Mouse (Mus musculus) mouse trophoblast stem cell (cell line): ENCODE data around the gene Fam210b.

ENCODE experiments used
- in situ Hi-C, 2 experiments: fragments of 300-500 bp; cut with MseI, MboI; formaldehyde crosslinking; loops; 2 replicates in 1 of 2; 3 replicates in 1 of 2; pipeline ENCODE4 v1.15.1; 2025

Fam210b gene

GRCm38 (mm10) chr2:172349776-172350175, 4.4 kb downstream of the Fam210b start:
- in situ Hi-C loops: no loop called here

GRCm38 (mm10) chr2:172350773-172351172, 5.4 kb downstream of the Fam210b start:
- in situ Hi-C loops: no loop called here

DNA sequence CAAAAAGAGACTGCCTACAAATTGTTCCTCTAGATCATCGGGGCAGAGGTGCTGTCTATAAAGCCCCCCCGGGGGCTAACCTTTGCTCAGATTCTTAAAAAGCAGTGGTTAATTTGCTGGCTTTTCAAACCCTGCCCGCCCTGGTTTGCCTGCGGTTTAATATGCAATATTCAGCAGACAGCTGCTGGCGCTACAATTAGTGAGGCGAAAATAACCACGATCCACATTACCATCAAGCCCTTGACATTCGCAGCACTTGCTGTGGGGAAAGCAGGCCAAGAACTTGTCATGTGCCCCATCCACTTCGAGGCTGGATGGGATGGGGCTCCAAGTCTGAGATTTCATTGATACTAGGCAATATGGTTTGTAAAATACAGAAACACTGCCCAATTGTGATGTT, 7.9 kb downstream of the Fam210b start:
- in situ Hi-C loops: no loop called here

GRCm38 (mm10) chr2:172354761-172355160, 9.4 kb downstream of the Fam210b start:
- in situ Hi-C loops: no loop called here

DNA sequence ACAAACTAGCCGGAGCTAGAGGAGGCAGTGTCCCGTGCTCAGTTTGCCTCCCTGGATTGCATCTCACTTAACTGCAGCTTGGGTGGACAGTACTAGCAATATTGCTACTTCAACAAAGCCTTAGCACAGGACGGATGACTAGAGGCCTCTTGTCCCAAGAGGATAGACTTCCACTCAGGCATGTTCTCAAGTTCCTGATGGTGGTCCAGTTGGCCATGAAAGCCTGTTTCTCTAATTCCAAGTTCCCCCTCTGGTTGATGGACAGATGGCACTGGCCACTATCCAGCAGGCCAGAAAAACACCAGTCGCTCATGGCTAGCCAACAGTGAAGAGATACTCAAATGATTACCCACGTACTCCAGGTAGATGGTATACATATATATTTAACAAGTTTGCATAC, 10.5 kb downstream of the Fam210b start:
- in situ Hi-C loops: no loop called here

- in situ Hi-C loops: no loop called here
These were observed 17.8 kb downstream of the Fam210b start for GRCm38 (mm10) chr2:172363176-172363575.

DNA sequence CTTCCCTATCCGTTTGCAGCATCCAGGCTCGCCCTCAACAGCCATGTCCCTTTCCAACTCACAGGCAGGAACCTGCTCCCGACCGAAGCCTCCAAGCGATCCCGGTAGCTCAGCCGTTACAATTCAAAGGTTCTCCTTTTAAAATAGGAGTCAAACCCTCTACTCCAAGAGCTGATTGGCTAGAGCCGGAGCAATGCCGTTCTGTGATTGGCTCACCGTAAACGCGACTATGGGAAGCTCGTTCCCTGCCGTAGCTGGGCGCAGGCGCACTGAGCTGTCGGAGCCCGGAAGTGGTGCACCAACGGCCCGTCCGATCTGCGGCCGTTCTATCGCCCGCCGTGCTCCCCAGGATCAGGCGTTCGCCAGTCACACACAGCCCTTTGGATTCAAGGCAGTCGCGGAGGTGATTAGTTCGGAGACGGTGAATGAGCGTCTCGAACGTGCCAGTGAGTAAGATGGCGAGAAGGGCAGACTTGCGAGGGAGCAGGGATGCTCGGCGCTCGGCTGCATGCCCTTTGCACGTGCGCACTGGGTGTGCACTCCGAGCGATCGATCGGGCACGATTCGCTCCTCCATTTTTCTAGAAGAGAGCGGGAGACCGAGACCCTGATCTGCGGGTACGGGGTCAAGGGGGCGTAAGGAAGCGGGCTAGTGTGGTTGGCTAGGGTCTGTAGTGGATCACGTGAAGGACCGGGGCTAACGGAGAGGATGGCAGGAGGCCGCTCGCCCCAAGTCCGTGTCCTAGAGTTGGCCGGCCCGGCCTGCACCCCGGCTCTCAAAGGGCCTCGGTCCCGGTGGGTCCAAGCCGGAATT, 25.3 kb downstream of the Fam210b start, which contains the start of the genes Aurka and Cstf1:
Gene Aurka (minus strand): TSS at position 125 of the 813 bp plus-strand sequence.
Gene Cstf1 (plus strand): TSS at position 271 of the 813 bp plus-strand sequence.
- in situ Hi-C loops: no loop called here

DNA sequence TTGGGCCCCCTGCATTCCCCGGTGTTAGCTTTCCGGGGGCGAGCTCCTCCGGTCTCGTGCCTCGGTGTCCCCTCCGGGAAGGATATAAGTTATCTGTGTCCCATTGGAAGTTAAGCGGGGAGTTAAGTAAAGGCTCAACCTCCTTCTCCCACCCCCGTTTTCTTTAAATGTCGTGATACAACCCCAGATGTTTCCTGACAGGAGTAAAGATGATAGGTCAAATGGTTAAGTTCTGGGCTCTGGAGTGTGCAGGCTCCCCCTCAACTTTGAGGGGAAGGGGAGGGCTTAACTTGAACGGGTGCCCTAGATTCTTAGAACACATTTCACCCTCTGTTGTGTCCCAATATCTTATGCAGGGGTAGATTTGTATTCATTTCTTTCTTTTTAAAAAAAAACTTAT, 25.9 kb downstream of the Fam210b start:
- in situ Hi-C loops: no loop called here

DNA sequence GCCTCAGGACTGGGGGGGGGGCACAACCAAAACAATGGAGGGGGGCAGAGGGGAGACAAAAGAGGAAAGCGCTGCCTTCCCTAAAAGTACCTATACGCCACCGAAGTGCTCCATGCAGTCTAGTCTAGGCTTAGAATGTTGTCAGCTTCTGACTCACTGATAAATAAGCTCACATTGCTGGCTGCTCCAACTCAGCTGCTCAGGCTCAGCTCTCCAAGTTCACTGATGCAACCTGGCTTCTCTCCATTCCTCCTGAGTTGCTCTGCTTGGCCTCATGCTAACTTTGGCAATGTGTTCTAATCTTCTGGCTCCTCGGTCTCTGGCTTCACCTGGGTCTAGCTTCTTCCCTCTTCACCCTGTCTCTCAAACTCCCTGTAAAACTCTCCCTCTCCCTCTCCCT, 31.2 kb downstream of the Fam210b start:
- in situ Hi-C loops: no loop called here

DNA sequence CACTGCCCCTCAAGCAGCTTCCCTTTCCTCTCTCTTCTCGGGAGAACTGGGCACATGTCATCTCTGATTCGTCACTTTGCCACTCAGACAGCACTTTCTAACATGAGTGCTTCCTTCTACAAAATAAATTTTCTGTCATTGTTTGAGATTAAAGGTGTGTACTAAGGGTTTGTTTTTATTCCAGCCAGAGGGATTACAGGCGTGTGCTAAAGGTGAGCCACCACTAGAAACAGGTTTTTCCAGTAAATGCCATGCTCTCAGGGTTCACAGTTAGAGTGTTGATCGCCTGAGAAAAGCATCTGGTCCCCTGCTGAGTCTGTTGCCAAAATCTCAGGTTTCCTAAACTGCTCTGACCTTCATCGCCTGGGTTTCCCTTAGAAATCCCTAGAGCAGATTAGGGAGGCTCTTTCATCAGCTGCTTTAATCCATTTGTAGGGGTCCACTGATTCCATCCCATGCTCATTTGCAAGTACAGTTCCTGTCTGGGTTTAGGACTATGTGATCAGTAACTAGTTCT, 31.7 kb downstream of the Fam210b start:
- in situ Hi-C loops: no loop called here

DNA sequence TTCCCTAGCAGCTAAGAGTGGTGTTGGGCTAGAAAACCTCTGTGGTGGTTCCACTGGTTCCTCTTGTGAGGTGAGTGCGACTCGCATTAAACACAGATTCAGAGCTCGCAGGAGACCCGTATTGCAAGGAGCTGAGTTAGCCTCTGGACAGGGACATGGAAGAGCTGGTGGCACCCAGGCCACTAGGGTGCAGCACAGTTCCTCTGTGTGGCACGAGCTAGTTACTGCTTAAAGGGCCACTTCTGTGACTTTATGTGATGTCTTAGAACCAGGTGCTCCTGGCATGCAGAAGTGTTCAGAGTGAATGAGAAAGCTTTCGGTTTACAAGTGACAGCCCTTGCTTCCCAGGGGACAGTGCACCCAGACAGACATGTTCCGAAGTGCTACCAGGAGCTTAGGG, 33.0 kb downstream of the Fam210b start:
- in situ Hi-C loops: no loop called here

DNA sequence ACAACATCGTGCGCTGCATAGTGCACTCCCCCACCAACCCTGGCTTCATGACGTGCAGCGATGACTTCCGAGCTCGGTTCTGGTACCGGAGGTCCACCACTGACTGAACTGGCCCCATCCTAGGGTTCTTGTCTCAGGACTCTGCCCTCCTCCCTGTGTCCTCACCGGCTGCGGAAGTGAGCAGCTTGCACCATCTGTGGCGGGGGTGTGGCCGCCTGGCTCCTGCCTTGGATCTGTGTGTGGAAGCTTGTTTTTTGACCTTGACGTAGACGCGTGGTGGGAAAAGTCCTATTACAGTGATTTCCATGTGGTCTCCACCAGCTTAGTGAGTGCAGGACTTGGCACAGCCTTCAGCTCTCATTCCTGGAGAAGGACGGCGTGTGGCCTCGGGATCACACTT, 35.1 kb downstream of the Fam210b start:
- in situ Hi-C loops: no loop called here

GRCm38 (mm10) chr2:172381341-172381740, 36.0 kb downstream of the Fam210b start:
- in situ Hi-C loops: no loop called here

DNA sequence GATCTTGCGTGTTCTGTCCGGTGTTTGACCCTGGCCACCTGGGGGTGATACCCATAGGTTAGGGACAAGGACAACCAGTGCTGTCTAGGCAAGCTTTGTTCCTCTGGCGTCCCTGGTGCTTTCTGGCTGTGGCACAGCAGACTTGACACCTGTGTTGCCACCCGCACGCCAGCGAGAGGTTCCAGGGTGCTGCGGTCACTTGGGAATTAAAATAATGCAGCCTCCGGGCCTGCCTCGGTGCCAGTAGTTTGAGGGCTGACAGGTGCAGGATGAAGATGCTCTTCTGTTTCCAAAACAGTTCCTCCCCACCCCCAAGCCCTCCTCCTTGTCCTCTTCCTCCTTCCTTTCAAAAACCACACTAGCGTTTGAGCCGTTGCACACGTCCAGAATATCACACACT, 36.5 kb downstream of the Fam210b start:
- in situ Hi-C loops: no loop called here

GRCm38 (mm10) chr2:172384715-172385114, 39.4 kb downstream of the Fam210b start:
- in situ Hi-C loops: no loop called here

DNA sequence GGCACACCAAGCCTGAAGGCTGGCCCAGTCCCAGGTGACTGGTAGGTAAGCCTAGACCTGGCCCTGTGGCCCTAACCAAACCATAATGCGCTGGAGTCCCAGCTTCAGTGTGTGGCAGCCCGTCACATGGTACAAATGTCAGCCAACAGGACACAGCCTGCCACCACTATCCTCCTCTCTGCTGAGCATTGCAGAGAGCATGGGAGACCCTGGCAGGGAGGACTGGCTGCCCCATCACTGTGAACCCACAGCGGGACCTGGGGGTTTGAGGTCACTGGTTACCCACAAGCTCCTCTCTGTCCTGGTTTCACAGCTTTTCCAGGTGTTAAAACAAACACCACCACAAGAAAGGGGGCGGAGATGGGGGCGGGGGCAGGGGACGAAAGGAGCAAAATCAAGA, 45.0 kb downstream of the Fam210b start:
- in situ Hi-C loops: no loop called here

- in situ Hi-C loops: no loop called here
These were observed 46.7 kb downstream of the Fam210b start for GRCm38 (mm10) chr2:172392041-172392521.

GRCm38 (mm10) chr2:172393391-172394051, 48.2 kb downstream of the Fam210b start, which contains the start of gene Cass4:
Cass4 (plus strand) TSS chr2:172393794.
- in situ Hi-C loops: no loop called here

GRCm38 (mm10) chr2:172394052-172394392, 48.7 kb downstream of the Fam210b start:
- in situ Hi-C loops: no loop called here

GRCm38 (mm10) chr2:172394671-172395070, 49.3 kb downstream of the Fam210b start:
- in situ Hi-C loops: no loop called here

DNA sequence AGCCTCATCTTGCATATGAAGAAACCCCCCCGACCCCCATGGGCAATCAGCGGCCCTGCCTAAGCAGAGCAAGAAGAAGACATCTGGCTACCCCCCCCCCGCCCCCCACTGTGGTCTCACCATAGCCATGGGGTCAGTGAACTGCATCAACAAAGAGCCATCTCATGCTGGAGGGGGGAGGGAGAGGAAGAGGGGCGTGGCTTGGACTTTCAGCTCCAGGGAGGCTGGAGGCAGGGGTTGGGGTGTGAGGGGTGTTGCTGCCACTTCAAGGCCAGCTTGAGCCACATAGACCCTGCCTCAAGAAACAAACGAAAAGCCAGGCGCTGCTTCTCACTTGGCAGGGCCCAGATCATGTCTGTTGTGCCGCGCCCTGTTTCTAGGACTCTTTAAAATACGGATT, 50.6 kb downstream of the Fam210b start:
- in situ Hi-C loops: no loop called here

GRCm38 (mm10) chr2:172399901-172400300, 54.5 kb downstream of the Fam210b start:
- in situ Hi-C loops: no loop called here
